Comparison of ENCODE assay signal across 8 mouse cellular contexts in genomic region chr14:61688666-61689065, GRCm38 (mm10).
DNase-seq lines count a peak whose midpoint lies in the region; ATAC-seq and TF ChIP-seq lines count a peak whose summit lies in the region.

No protein-coding gene starts in this region.

- no peaks in the 10 kb centered on the region for H3K79me2 ChIP-seq in heart, adult 2 months (replicated peaks; ENCODE audit: control insufficient read depth, insufficient read depth, low read length)

- H3K4me2 ChIP-seq in forebrain, postnatal 0 days (ENCODE audit: low read depth), result no peak overlapping the region
- H3K4me2 ChIP-seq in liver, embryonic 13.5 days, result peak overlapping the region; percentile 55

- TF ChIP-seq CTCF in heart, adult 2 months (IDR thresholded peaks at IDR 0.05), result 0 out of 2 replicates have a peak, but pooled peaks have one; percentile 8
- no peak for TF ChIP-seq CTCF in forebrain, postnatal 0 days (IDR thresholded peaks at IDR 0.05; ENCODE audit: low read depth)

- no peak overlapping the region for H3K27ac ChIP-seq in heart, adult 2 months
- no peak overlapping the region for H3K27ac ChIP-seq in forebrain, postnatal 0 days (ENCODE audit: low read depth, low read length)
- H3K27ac ChIP-seq in liver, embryonic 13.5 days, result no peak overlapping the region

- no peak for TF ChIP-seq EP300 in heart, adult 2 months (IDR thresholded peaks at IDR 0.05; ENCODE audit: insufficient read depth, low read depth, low read length)

- no peak for TF ChIP-seq POLR2A in heart, adult 2 months (IDR thresholded peaks at IDR 0.05; ENCODE audit: insufficient read depth, low read depth, low read length)

- intact Hi-C loops in heart, adult 2 months (cut with DNase I), result loop anchor here (10.0 kb wide), 2 partner anchors 486 to 646 kb away; no protein-coding TSS in a partner anchor

- H3K36me3 ChIP-seq in heart, adult 2 months (ENCODE audit: control insufficient read depth, insufficient read depth, low read length), result no peaks in the 10 kb centered on the region
- H3K36me3 ChIP-seq in forebrain, postnatal 0 days (ENCODE audit: insufficient read depth), result no peaks in the 10 kb centered on the region
- no peaks in the 10 kb centered on the region for H3K36me3 ChIP-seq in liver, embryonic 13.5 days

- 32% methylated on average over 9 of the region's 9 CpGs for WGBS in heart, adult 2 months
- WGBS in forebrain, postnatal 0 days, result 8% methylated on average over 9 of the region's 9 CpGs
- 3% methylated on average over 9 of the region's 9 CpGs for WGBS in liver, embryonic 13.5 days (ENCODE audit: insufficient replicate concordance)

- no peak for ATAC-seq in forebrain, postnatal 0 days
- ATAC-seq in liver, embryonic 13.5 days (ENCODE audit: low read depth), result no peak
- ATAC-seq in granulocyte monocyte progenitor cell, adult 5-6 weeks (replicated peaks; ENCODE audit: poor library complexity, severe bottlenecking), result no peak

- H3K27me3 ChIP-seq in heart, adult 2 months (ENCODE audit: control insufficient read depth, insufficient read depth, low read length), result peaks cover 7% of the 10 kb centered on the region
- peaks cover 4% of the 10 kb centered on the region for H3K27me3 ChIP-seq in forebrain, postnatal 0 days (ENCODE audit: insufficient read depth, low read length)
- peaks cover 92% of the 10 kb centered on the region for H3K27me3 ChIP-seq in liver, embryonic 13.5 days

- H3K9me3 ChIP-seq in forebrain, postnatal 0 days (ENCODE audit: low read length), result no peaks in the 10 kb centered on the region
- H3K9me3 ChIP-seq in liver, embryonic 13.5 days (replicated peaks), result no peaks in the 10 kb centered on the region

- DNase-seq in heart, adult 2 months, result peak in 1 of 2 experiments; percentile 43
- no peak for DNase-seq in heart, adult 9 months (ENCODE audit: low spot score in 2 of 2)
- peak; percentile 65 for DNase-seq in ES-CJ7 (ENCODE audit: low read depth, low spot score)
- DNase-seq in forebrain, postnatal 0 days, result peak; percentile 61
- DNase-seq in liver, embryonic 13.5 days, result no peak
- DNase-seq in right cerebral cortex, adult 18-20 months, result no peak
- no peak for DNase-seq in spleen, postnatal 36 days (ENCODE audit: low spot score in 2 of 2)

- no peak overlapping the region for H3K4me3 ChIP-seq in heart, adult 2 months
- H3K4me3 ChIP-seq in forebrain, postnatal 0 days (ENCODE audit: low read depth, low read length), result no peak overlapping the region
- peak overlapping the region; percentile 32 for H3K4me3 ChIP-seq in liver, embryonic 13.5 days (replicated peaks)

- H3K9ac ChIP-seq in heart, adult 2 months (ENCODE audit: low read depth, low read length), result no peak overlapping the region
- H3K9ac ChIP-seq in forebrain, postnatal 0 days, result no peak overlapping the region
- no peak overlapping the region for H3K9ac ChIP-seq in liver, embryonic 13.5 days

- 0 out of 2 replicates have a peak, but pooled peaks cover 2% of the 10 kb centered on the region for H3K4me1 ChIP-seq in heart, adult 2 months (ENCODE audit: control insufficient read depth, insufficient read depth, low read length)
- H3K4me1 ChIP-seq in forebrain, postnatal 0 days (ENCODE audit: insufficient read depth), result no peaks in the 10 kb centered on the region
- peaks cover 42% of the 10 kb centered on the region for H3K4me1 ChIP-seq in liver, embryonic 13.5 days (replicated peaks)

Comparison
In these comparisons a context has a peak if more than half of its experiments do, and no peak if none do; other contexts are left out.
1. DNase-seq: peak in ES-CJ7 (single experiment) and forebrain, postnatal 0 days (single experiment); none in heart, adult 9 months (0 of 2), liver, embryonic 13.5 days (single experiment), right cerebral cortex, adult 18-20 months (single experiment) and spleen, postnatal 36 days (0 of 2).